Mouse (Mus musculus) CH12.LX (cell line): Measurements from ENCODE around the gene Rgs3. TPM values are rescaled to one million over a fixed set of nuclear protein-coding genes. Genes with fewer than 3 reads are reported as not detected.

ENCODE experiments used
- DNase-seq: peaks from one replicate; pipeline ENCODE4 v3.0.0-alpha.2; 2013; ENCODE audit errors: extremely low read depth
- H3K27ac ChIP-seq: 2 replicates; pipeline ENCODE4 v1.5.1; 2012; ENCODE audit warnings: low read depth, mild to moderate bottlenecking, control low read depth, moderate library complexity; ENCODE audit not compliant: insufficient read depth
- H3K27me3 ChIP-seq: replicated peaks from 2 replicates; pipeline ENCODE3; 2012; ENCODE audit warnings: inconsistent platforms
- H3K36me3 ChIP-seq, 2 experiments: replicated peaks in 1 of 2; 2 replicates each; pipeline versions ENCODE3 to v1.6.1; 2012; ENCODE audit warnings: inconsistent platforms in 1 of 2, low read length in 1 of 2, mild to moderate bottlenecking in 1 of 2, mixed read lengths in 1 of 2, moderate library complexity in 1 of 2; ENCODE audit not compliant: control insufficient read depth in 1 of 2, insufficient read depth in 1 of 2
- H3K4me1 ChIP-seq, 2 experiments: 2 replicates each; pipeline ENCODE4 v1.6.1; 2012; ENCODE audit warnings: inconsistent platforms in 1 of 2, moderate library complexity in 1 of 2; ENCODE audit not compliant: insufficient read depth in 2 of 2, control insufficient read depth in 1 of 2
- H3K4me2 ChIP-seq: 2 replicates; pipeline ENCODE4 v1.6.1; 2012; ENCODE audit warnings: low read depth, mild to moderate bottlenecking, control low read depth; ENCODE audit not compliant: poor library complexity, insufficient read depth, severe bottlenecking
- H3K4me3 ChIP-seq, 3 experiments: fragments of 150-350 bp in 1 of 3; sonication (generic) in 1 of 3; replicated peaks in 1 of 3; 2 replicates each; pipeline versions ENCODE3 to v1.5.1; 2011 to 2012; ENCODE audit warnings: low read depth in 2 of 3, low read length in 2 of 3, mild to moderate bottlenecking in 2 of 3, moderate library complexity in 2 of 3, control low read depth in 1 of 3, improper control_type of control experiment in 1 of 3, inconsistent platforms in 1 of 3, mixed read lengths in 1 of 3; ENCODE audit not compliant: poor library complexity in 1 of 3
- H3K79me2 ChIP-seq: replicated peaks from 2 replicates; pipeline ENCODE4 v1.6.1; 2012; ENCODE audit warnings: mild to moderate bottlenecking, moderate library complexity; ENCODE audit not compliant: control insufficient read depth, poor library complexity, insufficient read depth, severe bottlenecking; ENCODE audit errors: extremely low read depth
- H3K9ac ChIP-seq: 2 replicates; pipeline ENCODE4 v1.6.1; 2012; ENCODE audit warnings: low read depth, mild to moderate bottlenecking, control low read depth, moderate library complexity; ENCODE audit not compliant: insufficient read depth
- H3K9me3 ChIP-seq: replicated peaks from 2 replicates; pipeline ENCODE3; 2012; ENCODE audit warnings: low read length, inconsistent platforms, mixed read lengths
- BHLHE40 ChIP-seq: IDR thresholded peaks from 2 replicates; pipeline ENCODE4 v1.6.1; 2011; ENCODE audit warnings: mild to moderate bottlenecking, low read depth, low read length, improper control_type of control experiment
- CHD1 ChIP-seq: IDR thresholded peaks from 2 replicates; pipeline ENCODE4 v1.6.1; 2012; ENCODE audit warnings: low read depth, low read length, improper control_type of control experiment, inconsistent platforms
- CTCF ChIP-seq, 2 experiments: IDR thresholded peaks in 1 of 2; conservative IDR thresholded peaks in 1 of 2; 2 replicates each; pipeline ENCODE4 v1.5.1; 2011 to 2012; ENCODE audit warnings: low read depth in 2 of 2, low read length in 2 of 2, improper control_type of control experiment in 1 of 2, inconsistent platforms in 1 of 2, mild to moderate bottlenecking in 1 of 2, moderate library complexity in 1 of 2
- GABPA ChIP-seq: IDR thresholded peaks from 2 replicates; pipeline ENCODE4 v1.6.1; 2012; ENCODE audit warnings: low read depth, low read length, improper control_type of control experiment, inconsistent platforms; ENCODE audit not compliant: insufficient replicate concordance
- IRF4 ChIP-seq: IDR thresholded peaks from 2 replicates; pipeline ENCODE4 v1.6.1; 2014; ENCODE audit warnings: low read depth, mild to moderate bottlenecking, inconsistent platforms, low read length, improper control_type of control experiment
- JUN ChIP-seq: IDR thresholded peaks from 2 replicates; pipeline ENCODE4 v1.6.1; 2011; ENCODE audit warnings: low read depth, mild to moderate bottlenecking, low read length, improper control_type of control experiment, moderate library complexity; ENCODE audit not compliant: insufficient read depth
- MAX ChIP-seq: IDR thresholded peaks from 2 replicates; pipeline ENCODE4 v1.6.1; 2011; ENCODE audit warnings: low read length, improper control_type of control experiment
- MAZ ChIP-seq: IDR thresholded peaks from 2 replicates; pipeline ENCODE4 v1.6.1; 2012; ENCODE audit warnings: low read depth, mild to moderate bottlenecking, inconsistent platforms, low read length, improper control_type of control experiment, moderate library complexity
- MEF2A ChIP-seq: IDR thresholded peaks from 2 replicates; pipeline ENCODE4 v1.6.1; 2014; ENCODE audit warnings: low read depth, mild to moderate bottlenecking, inconsistent platforms, low read length, improper control_type of control experiment, borderline replicate concordance
- MXI1 ChIP-seq: IDR thresholded peaks from 2 replicates; pipeline ENCODE4 v1.6.1; 2011; ENCODE audit warnings: mild to moderate bottlenecking, low read depth, low read length, improper control_type of control experiment
- PAX5 ChIP-seq: IDR thresholded peaks from 2 replicates; pipeline ENCODE4 v1.6.1; 2012; ENCODE audit warnings: low read length, inconsistent platforms, mixed read lengths
- POLR2A ChIP-seq: IDR thresholded peaks from 2 replicates; pipeline ENCODE4 v1.6.1; 2011; ENCODE audit warnings: low read depth, mild to moderate bottlenecking, improper control_type of control experiment, low read length
- RAD21 ChIP-seq: IDR thresholded peaks from 2 replicates; pipeline ENCODE4 v1.6.1; 2011; ENCODE audit warnings: low read depth, mild to moderate bottlenecking, low read length, improper control_type of control experiment, moderate library complexity
- RCOR1 ChIP-seq: conservative IDR thresholded peaks from 2 replicates; pipeline ENCODE4 v1.6.1; 2012; ENCODE audit warnings: low read depth, mild to moderate bottlenecking, inconsistent platforms, low read length, improper control_type of control experiment
- SMC3 ChIP-seq: IDR thresholded peaks from 2 replicates; pipeline ENCODE4 v1.6.1; 2011; ENCODE audit warnings: low read depth, low read length, improper control_type of control experiment
- TCF12 ChIP-seq: IDR thresholded peaks from 2 replicates; pipeline ENCODE4 v1.6.1; 2014; ENCODE audit warnings: low read depth, mild to moderate bottlenecking, inconsistent platforms, low read length, improper control_type of control experiment
- UBTF ChIP-seq: IDR thresholded peaks from 2 replicates; pipeline ENCODE4 v1.6.1; 2012; ENCODE audit warnings: low read depth, mild to moderate bottlenecking, inconsistent platforms, low read length, improper control_type of control experiment, moderate library complexity
- ZKSCAN1 ChIP-seq: IDR thresholded peaks from 2 replicates; pipeline ENCODE4 v1.6.1; 2012; ENCODE audit warnings: low read depth, inconsistent platforms, low read length, improper control_type of control experiment, borderline replicate concordance
- ZNF384 ChIP-seq: IDR thresholded peaks from 2 replicates; pipeline ENCODE4 v1.6.1; 2012; ENCODE audit warnings: low read depth, low read length, improper control_type of control experiment, inconsistent platforms
- dilution Hi-C: fragments of 300-500 bp; cut with MboI; formaldehyde crosslinking; loops from 2 replicates; pipeline ENCODE4 v1.14.3; 2020; ENCODE audit warnings: low sequenced_read_pairs; ENCODE audit not compliant: extremely low pct_unique_long_range_greater_than_20kb, extremely low pct_ligation_motif_present
- in situ Hi-C: fragments of 300-500 bp; cut with MboI; formaldehyde crosslinking; loops from 3 replicates; pipeline ENCODE4 v1.14.3; 2019; ENCODE audit warnings: low sequenced_read_pairs, low pct_ligation_motif_present, low pct_unique_long_range_greater_than_20kb, mixed read lengths
- polyA plus RNA-seq: library from polyadenylated mRNA; unstranded; fragments of >175 nt; gene quantifications from 2 replicates; pipeline ENCODE4 v1.2.1, GENCODE M21; 2012; ENCODE audit warnings: low read depth; ENCODE audit not compliant: insufficient read length
- total RNA-seq, 2 experiments: library from RNA; depleted of rRNA; stranded (reverse); fragments of 300-350 nt in 1 of 2; fragments of >200 nt in 1 of 2; gene quantifications; 2 replicates each; pipeline ENCODE4 v1.2.3; 2012 to 2014

Rgs3 gene
- total and polyA plus RNA-seq, 3 experiments, result 3.3 to 6.0 (median 3.5) TPM

DNA sequence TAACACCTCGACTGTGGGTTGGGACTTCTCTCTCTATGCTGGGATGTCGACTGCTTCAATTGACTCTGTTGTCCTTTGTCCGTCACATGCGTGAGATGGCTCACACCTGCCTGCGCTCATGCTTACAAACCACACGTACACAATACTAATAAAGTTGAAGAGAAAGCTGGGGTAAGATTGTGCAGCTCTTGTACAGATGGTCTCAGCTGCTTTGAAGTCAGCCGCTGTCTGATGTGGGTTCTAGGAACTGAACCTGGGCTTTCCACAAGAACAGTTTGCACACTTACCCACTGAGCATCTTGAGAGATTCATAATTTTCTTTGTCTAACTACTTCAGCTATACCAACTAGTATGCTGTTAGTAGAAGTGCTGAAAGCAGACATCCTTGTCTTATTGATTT, 7.7 kb upstream of the Rgs3 start:
- TF ChIP-seq BHLHE40 (no peak), ZNF384 (no peak), TCF12 (no peak), RCOR1 (no peak), GABPA (no peak), SMC3 (no peak), POLR2A (no peak), CHD1 (no peak), MEF2A (no peak), CTCF (conservative IDR thresholded peaks at IDR 0.05 in 1 of 2, IDR thresholded peaks at IDR 0.05 in 1 of 2; ENCODE audit: low read depth in 2 of 2, low read length in 2 of 2) (no peak), IRF4 (no peak), MAX (no peak), JUN (no peak), UBTF (no peak), ZKSCAN1 (no peak), PAX5 (no peak), RAD21 (no peak)
- Histone ChIP-seq H3K9ac (no peak overlapping the region), H3K79me2 (no peaks in the 10 kb centered on the region), H3K27me3 (peaks cover 2% of the 10 kb centered on the region), H3K36me3 (no peaks in the 10 kb centered on the region), H3K4me1 (no peaks in the 10 kb centered on the region), H3K27ac (no peak overlapping the region), H3K9me3 (peaks cover 8% of the 10 kb centered on the region), H3K4me3 (no peak overlapping the region), H3K4me2 (no peak overlapping the region)
- dilution Hi-C loops (no loop called here), in situ Hi-C loops (no loop called here)
- no peak for DNase-seq

GRCm38 (mm10) chr4:62557436-62557835, 2.2 kb upstream of the Rgs3 start:
- Histone ChIP-seq H3K9me3 (no peaks in the 10 kb centered on the region), H3K4me2 (peak overlapping the region; percentile 5; the same call in 1 of the 2 replicates), H3K27ac (no peak overlapping the region), H3K9ac (peak overlapping the region; percentile 5; the same call in 1 of the 2 replicates), H3K4me1 (peaks cover 3 to 7% of the 10 kb centered on the region in 2 experiments), H3K4me3 (no peak overlapping the region), H3K27me3 (peaks cover 2% of the 10 kb centered on the region), H3K36me3 (no peaks in the 10 kb centered on the region), H3K79me2 (no peaks in the 10 kb centered on the region)
- dilution Hi-C loops, result no loop called here
- in situ Hi-C loops, result no loop called here
- no peak for TF ChIP-seq MAZ
- TF ChIP-seq ZNF384, result no peak
- peak; percentile 62; the same call in 1 of the 2 replicates for TF ChIP-seq MEF2A
- no peak for TF ChIP-seq MXI1
- no peak for DNase-seq
